Mouse (Mus musculus) A20 (cell line): ENCODE results near the gene Casd1.
"Not testable (repeated sequence)": the region's sequence is repeated elsewhere in the genome, so short reads cannot be mapped to it uniquely, and the experiment has no call there.

Source experiments
- DNase-seq: peaks from one replicate; pipeline ENCODE4 v3.0.0-alpha.2; 2011; ENCODE audit warnings: low read depth, low spot score

Casd1 gene

GRCm38 (mm10) chr6:4612431-4612830 lies 11.8 kb downstream of the Casd1 start:
- no peak for DNase-seq

- DNase-seq, result peak; percentile 9
Observed at GRCm38 (mm10) chr6:4617911-4618310, 17.3 kb downstream of the Casd1 start.

- DNase-seq, result no peak
Observed at GRCm38 (mm10) chr6:4631464-4631863, 30.8 kb downstream of the Casd1 start.

- DNase-seq, result no peak
Observed at GRCm38 (mm10) chr6:4633189-4633588, 32.5 kb downstream of the Casd1 start.

- no peak for DNase-seq
Observed at GRCm38 (mm10) chr6:4634804-4635203, 34.2 kb downstream of the Casd1 start.

- DNase-seq, result no peak
Observed at GRCm38 (mm10) chr6:4642068-4642467, 41.4 kb downstream of the Casd1 start.

- no peak for DNase-seq
Observed at GRCm38 (mm10) chr6:4647351-4647750, 46.7 kb downstream of the Casd1 start.

GRCm38 (mm10) chr6:4652596-4653134 lies 52.0 kb downstream of the Casd1 start:
- DNase-seq, result no peak

- not testable (repeated sequence) for DNase-seq
Observed at GRCm38 (mm10) chr6:4653741-4654140, 53.1 kb downstream of the Casd1 start.

GRCm38 (mm10) chr6:4655466-4655865 lies 54.8 kb downstream of the Casd1 start:
- no peak for DNase-seq

- DNase-seq, result no peak
Observed at GRCm38 (mm10) chr6:4655924-4656323, 55.3 kb downstream of the Casd1 start.

- DNase-seq, result no peak
Observed at GRCm38 (mm10) chr6:4658861-4659260, 58.2 kb downstream of the Casd1 start.

- no peak for DNase-seq
Observed at GRCm38 (mm10) chr6:4663516-4663915, 62.9 kb downstream of the Casd1 start.

- no peak for DNase-seq
Observed at GRCm38 (mm10) chr6:4664313-4664712, 63.7 kb downstream of the Casd1 start.

GRCm38 (mm10) chr6:4665154-4665553 lies 64.5 kb downstream of the Casd1 start:
- DNase-seq, result no peak

GRCm38 (mm10) chr6:4677356-4677761 lies 76.7 kb downstream of the Casd1 start:
- DNase-seq, result no peak

GRCm38 (mm10) chr6:4679981-4680380 lies 79.3 kb downstream of the Casd1 start:
- no peak for DNase-seq

- no peak for DNase-seq
Observed at GRCm38 (mm10) chr6:4680576-4680975, 79.9 kb downstream of the Casd1 start.

- DNase-seq, result no peak
Observed at GRCm38 (mm10) chr6:4684706-4685340, 84.2 kb downstream of the Casd1 start.

GRCm38 (mm10) chr6:4690438-4690837 lies 89.8 kb downstream of the Casd1 start:
- DNase-seq, result no peak
